Mouse (Mus musculus): ENCODE results near the gene Ahcyl1.
A peak's percentile ranks its signal among the peaks of the same experiment; 100 is the strongest.
"Not testable (repeated sequence)": the region's sequence is repeated elsewhere in the genome, so short reads cannot be mapped to it uniquely, and the experiment has no call there.

The Ahcyl1 gene

DNA sequence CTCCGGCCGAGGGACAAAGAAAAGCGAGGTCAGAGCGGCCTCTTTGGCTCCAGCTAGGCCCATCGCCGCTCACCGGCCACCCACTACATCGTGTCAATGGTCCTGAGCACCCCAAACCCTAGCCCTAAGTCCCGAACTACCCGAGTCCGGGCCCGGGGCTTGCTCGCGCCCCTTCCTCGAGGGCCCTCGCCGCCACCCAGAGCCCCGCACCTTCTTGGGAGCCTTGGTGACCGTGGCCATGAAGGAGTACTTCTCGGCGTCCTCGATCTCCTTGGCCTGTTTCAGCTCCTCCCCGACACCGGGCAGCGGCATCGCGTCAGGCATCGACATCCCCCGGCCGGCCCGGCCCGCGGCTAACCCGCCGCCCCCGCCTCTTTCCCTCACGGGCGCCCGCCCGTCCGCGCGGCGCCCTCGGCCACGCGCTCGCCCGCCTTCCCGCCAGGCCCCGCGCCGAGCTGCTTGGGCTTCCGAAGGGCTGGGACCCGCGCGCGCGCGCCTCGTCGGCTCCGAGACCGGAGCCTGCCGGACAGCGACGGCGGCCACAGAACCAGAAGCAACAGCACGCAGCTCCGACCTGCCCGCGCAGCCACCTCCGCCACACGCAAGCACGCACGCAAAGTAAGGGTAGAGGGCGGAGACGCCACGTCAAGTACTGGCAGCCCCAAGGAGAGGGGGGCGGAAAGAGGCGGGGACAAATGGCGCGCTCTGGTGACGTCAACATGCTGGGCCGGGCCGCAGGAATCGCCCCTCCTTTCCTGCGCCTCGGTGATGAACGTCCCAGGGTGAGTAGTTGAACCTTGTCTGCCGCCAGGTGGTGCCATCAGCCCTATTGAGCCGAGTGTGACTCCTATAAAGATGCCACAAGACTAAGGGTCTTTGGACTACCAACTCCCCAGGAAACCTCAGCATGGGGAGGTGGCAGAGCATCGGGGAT, at the start of gene Ahcyl1:
TSS of gene Ahcyl1 (minus strand) at position 613 of the 934 bp plus-strand sequence.
- DNase-seq (ENCODE audit: low read depth, low spot score): peak; percentile 98

DNA sequence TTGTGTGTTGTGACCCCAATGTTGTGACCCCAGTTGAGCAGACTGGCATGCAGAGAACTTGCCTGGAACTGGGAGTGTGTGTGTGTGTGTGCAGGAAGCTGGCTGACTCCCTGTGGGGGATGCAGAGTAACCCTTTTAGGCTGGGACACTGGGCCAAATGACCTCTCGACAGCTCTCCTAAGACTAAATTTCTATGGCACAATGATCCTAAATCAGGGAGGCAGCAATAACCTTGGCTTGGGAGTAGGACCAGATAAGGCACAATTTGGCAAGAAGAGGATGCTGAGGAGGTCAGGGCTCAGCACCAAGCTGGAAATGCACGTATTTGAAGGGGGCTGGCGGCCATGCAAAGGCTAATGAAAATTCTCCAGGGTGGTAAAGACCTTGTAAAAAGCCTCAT, 49.7 kb upstream of the Ahcyl1 start:
- DNase-seq (ENCODE audit: low read depth, low spot score): no peak

DNA sequence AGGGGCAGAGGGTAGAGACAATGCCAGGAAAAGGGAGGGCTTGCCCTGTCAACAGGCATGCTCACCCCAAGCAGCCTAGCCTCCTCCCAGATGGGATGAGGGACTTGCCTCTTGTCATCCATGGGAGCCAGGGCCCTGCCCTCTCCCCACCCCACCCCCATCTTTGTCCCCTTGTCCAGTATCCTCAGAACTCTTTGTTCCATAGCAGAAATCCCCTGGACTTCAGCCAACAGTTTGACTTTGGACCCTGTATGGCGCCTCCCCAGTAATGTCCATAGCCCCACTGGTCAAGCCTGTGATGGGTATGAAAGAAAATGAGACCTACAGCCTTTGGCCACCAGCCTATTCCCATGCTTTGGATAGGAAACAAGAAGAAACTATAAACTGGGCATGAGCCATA, 47.3 kb upstream of the Ahcyl1 start:
- DNase-seq (ENCODE audit: low read depth, low spot score): no peak

DNA sequence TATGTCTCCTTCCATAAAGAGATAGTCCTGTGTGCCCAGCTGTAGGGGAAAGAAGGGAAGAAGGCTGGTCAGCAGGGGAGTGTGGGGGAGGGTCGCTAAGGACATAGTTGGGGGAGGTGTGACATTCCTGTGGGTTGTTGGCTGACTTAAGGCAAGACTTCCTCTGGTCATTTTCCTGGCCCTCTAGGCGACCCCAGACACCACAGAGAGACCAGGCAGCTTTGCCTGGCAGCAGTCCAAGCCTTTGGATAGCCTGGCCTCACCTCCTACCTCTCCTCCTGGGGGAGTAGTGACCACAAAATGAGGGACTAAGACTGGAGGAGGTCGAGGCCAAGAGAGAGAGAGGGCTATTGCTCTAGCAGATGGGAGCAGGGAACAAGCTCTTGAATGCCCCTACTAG, 46.7 kb upstream of the Ahcyl1 start:
- no peak for DNase-seq (ENCODE audit: low read depth, low spot score)

DNA sequence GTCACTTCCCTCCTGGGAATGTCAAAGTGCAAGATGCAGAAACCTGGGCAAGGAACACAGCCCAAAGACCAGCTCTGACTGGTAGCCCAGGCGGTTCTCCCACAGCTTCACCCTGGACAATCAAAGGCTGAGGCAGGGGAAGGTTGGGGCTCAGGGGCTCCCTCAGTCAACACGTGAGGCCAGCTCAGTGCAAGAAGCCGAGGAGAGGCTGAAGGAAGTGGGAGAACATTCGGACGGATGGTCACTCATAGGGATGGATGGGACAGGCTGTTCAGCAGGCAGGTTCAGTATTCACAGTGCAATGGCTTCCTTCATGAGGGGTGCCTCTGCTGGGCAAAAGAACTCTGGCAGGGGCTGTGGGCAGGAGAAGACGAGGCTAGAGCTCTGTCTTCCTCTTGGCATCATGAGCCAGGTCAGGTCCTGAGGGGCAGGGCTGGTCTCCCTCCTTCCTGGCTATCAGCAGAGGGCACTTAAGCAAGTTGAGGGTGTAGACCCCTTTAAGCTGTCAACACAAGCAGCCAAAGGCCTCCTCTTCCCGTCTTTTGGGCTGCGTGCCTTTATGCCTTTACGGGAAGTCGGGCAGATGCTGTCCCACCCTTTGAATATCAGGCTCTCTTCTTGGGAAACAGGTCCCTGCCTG, 45.8 kb upstream of the Ahcyl1 start:
- no peak for DNase-seq (ENCODE audit: low read depth, low spot score)

DNA sequence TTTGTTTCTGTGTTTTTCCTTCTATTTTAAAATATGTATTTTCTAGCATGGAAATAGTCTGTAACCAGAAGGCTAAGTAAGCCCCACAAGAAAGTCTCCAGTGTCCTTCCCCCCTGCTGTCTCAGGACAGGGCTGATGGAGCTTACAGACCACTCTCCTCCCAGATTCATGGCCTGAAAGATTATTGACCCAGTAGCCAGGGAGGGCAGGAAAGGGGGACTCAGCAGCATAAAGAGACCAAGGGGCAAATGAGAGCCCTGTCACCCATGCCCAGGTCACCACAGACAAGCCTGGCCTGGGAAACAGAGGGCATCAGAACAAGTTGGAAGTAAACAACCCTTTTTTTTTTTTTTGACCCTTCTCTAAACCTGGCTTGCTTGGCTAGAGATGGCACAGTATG, 45.0 kb upstream of the Ahcyl1 start:
- no peak for DNase-seq (ENCODE audit: low read depth, low spot score)

DNA sequence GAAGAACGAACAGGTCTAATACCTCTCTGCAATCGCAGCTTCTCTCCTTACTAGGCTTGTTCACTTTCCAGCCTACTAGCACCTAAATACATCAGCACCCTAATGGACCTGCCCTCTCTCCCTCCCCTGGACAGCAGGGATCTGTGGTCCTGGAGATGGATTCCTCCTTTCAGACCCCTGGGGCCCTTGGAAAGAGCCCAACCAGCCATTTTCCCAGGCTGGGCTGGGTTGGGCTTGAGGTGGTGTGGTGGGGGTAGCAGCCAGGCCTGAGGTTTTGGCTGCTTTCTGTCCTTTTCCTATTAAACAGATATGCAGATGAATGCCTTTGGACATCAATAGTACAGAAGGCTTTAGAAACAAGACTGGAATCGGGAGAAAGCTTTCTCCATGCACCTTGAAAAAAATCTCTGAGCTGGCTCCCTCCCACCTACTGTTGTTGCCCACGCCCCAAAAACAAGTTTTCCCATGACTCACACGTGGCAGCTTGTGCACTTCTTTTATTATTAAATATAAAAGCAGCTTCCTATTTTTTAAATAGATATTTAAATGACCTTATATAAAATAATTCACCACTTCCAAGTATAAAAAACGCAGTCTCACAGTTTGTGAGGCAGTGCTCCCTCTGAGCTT, 44.3 kb upstream of the Ahcyl1 start:
- DNase-seq (ENCODE audit: low read depth, low spot score): peak; percentile 42

DNA sequence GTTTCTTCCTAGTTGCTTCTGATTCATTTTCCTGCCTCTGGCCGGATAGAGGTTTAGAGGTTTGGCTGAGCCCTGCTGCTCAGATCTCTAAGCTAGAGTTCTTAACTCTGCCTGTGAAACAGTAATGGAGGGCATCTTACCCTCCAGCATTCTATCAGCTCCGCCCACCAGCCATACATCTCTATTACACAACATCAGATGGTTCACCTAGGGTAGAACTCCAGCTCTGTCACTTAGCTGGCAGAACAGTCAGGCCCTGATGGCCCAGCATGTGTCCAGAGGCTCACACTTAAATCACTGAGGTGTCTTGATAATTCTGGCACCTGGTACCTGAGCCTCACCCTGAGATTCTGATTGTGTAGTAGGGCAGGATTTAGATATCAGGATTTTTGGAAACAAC, 43.6 kb upstream of the Ahcyl1 start:
- DNase-seq (ENCODE audit: low read depth, low spot score): no peak

DNA sequence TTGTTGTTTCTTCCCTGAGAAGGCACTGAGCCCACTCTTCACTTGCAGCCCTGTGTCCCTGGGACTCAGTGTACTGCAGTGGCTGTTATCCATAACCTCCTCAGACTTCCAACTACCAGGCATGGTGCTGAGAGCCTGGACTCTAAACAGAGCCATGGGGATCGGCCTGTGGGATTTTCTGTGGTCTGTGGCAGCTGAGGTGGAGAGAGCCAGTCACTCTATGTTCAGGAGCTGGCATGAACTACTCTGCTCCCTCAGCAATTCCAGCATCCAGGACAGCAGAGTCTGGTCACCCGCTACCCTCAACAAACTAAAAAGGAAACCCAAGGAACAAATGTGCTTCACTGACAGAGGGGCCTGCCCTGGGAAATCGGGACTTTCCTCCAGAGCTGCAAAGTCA, 43.1 kb upstream of the Ahcyl1 start:
- no peak for DNase-seq (ENCODE audit: low read depth, low spot score)

DNA sequence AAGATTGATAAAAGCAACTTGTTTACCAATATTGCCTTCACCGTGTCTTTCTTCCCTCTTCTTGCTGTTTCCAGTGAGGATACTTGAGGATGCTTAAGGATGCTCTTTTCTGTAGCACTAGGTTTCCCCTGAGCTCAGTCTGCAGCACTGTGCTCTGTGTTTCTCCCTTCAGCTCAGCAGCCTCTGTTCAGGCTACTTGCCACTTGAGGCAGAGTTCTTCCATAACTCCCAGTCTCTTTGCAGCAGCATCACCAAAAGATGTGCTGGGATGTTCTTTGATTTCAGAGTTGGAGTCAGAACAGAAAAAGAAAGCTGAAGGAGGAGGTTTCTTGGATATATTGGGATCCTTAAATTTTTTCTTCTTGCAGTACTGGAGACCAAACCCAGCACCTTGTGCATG, 42.3 kb upstream of the Ahcyl1 start:
- DNase-seq (ENCODE audit: low read depth, low spot score): no peak

DNA sequence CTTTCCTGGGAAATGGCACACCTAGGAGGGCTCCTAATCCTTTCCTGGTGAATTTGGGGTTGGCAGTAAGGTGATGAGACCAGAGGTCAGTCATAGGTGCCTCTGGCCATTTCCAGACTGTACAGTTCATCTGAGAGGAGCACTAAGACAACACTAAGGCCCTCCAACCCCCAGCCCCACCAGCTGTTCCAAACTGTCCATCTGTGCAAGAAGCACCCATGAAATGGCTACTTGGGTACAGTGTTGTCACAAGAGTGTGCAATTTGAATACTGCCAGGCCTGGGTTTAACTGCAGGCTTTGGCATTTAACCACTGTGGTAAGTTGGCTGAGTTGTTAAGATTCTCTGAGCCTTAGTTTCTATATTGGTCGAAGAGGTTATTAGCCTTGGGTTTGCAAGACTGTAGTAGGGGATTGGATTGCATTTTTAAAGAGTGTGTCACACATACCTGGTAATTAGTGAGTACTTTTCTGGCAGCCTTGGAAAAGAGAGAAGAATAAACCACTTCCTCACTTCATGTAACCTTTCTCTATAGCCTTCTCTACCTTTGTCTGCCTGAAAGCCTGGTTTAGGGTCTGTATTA, 41.3 kb upstream of the Ahcyl1 start:
- DNase-seq (ENCODE audit: low read depth, low spot score): no peak

DNA sequence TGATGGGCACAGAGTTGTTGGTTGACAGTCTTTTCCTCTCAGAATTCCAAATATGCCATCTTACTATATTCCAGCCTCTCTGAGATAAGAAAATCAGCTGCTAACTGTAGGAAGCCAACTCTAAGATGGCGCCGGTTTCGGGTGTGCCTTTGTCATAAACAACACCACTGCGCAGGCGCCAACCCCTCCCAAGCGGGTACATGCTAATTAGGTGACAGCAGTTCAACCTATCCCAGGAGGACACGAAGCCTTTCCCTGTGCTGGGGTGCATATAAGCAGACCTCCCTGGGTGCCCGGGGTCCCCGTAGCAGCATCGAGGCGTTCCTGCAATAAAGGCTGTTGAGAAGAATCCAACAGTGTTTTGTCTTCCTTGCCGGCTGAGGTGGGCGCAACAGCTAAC, 39.3 kb upstream of the Ahcyl1 start:
- not testable (repeated sequence) for DNase-seq (ENCODE audit: low read depth, low spot score)

DNA sequence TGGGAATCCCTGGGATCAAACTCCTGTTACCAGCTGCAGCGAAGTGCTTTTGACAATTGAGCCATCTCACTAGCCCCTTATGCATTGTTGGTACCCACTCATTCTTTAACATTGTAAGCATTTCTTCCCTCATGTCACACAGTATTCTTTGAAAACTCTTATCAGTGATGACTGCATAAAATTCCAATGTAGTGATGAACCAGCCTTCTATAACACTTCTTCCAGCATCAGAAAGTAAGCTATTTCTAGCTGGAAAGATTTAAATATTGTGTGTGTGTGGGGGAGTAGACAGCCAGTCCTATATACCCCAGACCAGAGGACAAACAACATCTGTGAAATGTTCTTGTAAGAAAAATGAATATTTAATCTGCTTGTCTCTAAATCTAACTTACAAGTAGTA, 37.0 kb upstream of the Ahcyl1 start:
- no peak for DNase-seq (ENCODE audit: low read depth, low spot score)

DNA sequence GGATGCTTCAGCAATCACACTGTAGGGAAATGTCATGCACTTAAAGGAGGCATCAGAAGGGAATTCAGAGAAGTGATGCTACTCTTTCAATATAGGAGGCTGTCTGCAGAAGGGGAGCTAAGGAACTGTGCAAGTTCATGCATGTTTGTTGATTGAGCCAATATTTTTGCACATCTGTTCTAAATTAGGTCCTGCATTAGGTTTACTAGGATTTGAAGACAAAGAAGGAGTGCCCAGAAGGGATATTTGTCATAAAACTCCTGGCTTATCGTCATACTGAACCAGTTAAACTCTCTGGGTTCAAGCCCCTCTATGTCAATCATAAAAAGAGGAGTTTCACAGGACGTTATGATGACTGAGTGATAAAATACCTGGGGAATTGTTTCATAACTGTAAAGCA, 33.9 kb upstream of the Ahcyl1 start:
- no peak for DNase-seq (ENCODE audit: low read depth, low spot score)

DNA sequence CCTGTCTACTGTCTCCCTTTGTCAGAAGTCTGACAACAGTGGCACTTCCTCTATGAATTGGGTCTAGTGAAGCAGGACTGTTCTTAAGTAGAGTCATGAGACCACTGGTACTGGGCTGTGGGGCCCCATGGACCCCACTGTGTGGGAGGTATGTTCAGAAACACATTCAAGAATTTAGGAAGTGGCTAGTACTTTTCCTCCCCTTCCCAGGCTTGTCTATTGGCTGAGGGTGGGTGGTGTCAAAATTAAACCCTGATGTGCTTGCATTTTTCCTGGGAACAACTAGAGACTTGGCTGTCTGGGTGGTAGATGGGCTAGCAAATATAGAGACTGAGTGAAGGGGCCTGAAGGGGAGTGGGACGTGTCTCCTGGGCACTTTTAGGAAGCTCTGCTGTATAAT, 32.1 kb upstream of the Ahcyl1 start:
- DNase-seq (ENCODE audit: low read depth, low spot score): no peak

DNA sequence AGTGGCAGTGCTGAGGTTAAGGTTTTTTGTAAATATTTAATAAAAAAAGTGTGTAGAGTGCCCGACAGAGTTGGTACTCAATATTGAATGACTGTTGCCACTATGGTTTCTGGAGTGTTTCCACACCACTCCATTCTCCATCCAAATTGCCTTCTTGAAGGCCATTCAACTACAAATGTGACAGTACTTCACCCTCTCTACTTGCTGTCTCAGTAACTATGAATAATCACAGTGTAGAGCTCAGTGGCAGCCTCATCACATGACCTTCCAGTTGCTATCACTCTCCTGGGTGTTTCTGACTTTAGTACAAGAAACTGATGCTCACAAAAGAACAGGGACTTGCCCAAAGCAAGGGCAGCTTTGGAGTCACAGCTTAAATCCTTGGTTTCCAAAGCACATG, 19.6 kb upstream of the Ahcyl1 start:
- no peak for DNase-seq (ENCODE audit: low read depth, low spot score)

DNA sequence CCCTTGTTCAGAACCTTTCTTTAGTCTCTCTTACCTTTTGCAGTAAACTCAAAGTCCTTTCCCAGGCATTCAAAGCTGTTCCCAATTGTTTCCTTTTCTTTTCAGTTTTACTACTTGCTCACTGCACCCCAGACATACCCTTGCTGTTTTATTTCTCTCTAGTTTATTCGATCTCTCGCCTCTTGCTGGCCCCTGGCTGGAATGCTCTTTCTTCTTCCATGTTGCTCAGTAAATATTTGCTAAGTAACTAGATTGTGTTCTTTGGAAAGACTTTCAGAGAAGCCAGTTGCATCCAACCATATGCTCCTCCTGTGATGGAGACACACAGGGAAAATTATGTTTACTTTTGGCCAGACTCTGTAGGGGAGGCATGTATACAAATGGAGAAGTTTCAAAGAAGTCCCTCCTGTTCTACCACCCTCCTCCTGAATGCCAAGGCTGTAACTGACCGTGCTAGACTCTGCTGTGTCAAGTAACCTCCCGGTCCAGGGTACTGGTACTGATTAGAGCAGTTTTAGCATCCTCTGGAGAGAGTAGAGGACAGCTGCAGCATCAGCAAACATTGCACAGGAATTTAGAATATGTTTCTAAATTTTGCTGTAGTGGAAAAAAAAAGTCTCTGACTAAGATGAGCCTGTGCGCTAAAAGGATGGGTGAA, 18.0 kb upstream of the Ahcyl1 start:
- DNase-seq (ENCODE audit: low read depth, low spot score): no peak

DNA sequence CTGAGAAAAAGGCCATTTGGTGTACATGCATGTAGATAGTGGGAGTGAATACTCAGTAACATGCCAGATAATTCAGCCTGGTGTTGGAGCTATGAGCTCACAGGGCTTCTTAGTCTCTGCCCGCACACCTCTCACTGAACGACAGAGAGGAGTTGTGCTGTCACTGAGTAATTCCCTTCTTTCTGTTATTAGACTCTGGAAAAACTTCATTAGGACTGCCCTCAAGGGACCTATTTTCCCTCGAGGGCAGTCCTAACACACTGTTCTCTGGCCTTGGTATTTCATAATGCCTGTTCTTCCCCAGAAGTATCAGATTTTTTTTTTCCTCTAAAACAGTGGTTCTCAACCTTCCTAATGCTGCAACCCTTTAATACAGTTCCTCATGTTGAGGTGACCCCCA, 15.7 kb upstream of the Ahcyl1 start:
- no peak for DNase-seq (ENCODE audit: low read depth, low spot score)

DNA sequence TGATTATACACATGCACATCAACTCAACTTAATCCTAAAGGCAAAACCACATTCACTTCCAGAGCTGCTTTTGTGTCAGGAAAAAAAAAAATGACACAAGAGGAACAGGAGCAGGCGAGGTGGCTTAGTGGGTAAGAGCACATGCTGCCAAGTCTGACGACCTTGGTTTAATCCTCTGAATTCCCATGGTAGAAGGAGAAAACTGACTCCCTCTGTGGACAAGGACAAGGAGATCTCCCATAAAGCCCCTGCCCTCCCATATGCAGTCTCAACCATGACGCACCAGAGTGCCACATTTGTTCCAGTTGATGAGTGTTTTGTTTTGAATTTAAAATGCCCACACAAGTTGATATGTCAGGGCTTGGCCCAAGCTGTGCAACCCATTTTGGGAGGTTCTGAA, 12.8 kb upstream of the Ahcyl1 start:
- DNase-seq (ENCODE audit: low read depth, low spot score): no peak

DNA sequence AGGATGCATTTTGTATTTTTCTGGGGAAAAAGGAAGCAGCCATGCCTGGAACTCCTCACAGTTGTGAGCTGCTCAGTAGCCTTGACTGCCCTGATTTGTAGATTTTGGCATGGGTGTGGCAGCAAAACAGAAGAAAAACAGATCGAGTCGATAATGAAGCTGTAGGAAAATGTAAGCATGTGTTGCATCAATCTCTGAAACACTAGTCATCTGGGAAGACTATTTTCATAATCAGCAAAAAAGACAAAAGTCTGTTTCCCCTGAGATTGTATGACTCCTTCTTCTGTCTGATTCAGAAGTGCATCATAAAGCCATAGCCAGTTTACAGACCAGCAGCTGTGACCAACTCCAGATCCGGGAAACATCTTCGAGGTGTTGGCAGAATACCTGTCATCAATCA, 10.9 kb upstream of the Ahcyl1 start:
- DNase-seq (ENCODE audit: low read depth, low spot score): no peak

DNA sequence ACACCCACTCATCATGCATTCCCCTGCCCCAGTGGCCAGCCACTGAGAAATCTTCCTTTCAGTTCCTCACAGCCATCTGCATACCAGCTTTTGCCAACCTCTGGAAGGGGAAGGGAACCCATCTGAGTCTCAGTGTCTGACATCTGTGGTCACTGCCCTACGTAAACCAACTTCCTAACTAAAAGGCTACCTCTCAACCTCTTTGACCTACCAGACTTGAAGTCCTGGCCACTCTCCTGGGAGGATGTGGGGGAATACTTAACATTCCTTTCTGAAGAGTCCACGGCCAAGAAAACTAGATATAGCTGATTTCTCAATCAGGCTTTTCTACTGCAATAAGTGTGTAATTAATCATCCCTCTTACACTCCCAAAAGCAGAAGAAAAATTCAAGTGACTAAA, 9.8 kb upstream of the Ahcyl1 start:
- DNase-seq (ENCODE audit: low read depth, low spot score): no peak

DNA sequence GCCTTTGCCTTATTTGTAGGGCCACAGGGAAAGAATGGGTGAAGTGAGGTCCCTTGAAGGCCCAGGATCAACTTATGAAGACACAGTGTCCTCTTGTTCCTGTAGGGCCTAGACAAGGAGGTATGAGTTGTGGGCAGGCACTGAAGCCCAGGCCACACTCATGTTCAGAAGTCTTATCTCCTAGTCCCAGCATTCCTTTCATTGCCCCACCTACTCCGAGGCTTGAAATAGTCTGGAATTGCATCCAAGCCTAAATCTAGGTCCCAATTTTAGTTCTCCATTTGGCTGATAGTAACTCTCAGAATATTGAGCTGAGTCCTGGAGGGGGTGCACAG, 8.0 kb upstream of the Ahcyl1 start:
- no peak for DNase-seq (ENCODE audit: low read depth, low spot score)

Measured in telencephalon, adult 2 months (tissue).